Mouse (Mus musculus) lung, postnatal 0 days (tissue): Measurements from ENCODE around the gene Nfe2l3.

Experiments used
- CTCF ChIP-seq: IDR thresholded peaks from 2 replicates; pipeline ENCODE4 v1.5.1; 2016; ENCODE audit warnings: antibody characterized with exemption, mild to moderate bottlenecking
- EP300 ChIP-seq: IDR thresholded peaks from 2 replicates; pipeline ENCODE4 v1.6.1; 2016; ENCODE audit warnings: antibody characterized with exemption, mild to moderate bottlenecking, control low read depth

DNA sequence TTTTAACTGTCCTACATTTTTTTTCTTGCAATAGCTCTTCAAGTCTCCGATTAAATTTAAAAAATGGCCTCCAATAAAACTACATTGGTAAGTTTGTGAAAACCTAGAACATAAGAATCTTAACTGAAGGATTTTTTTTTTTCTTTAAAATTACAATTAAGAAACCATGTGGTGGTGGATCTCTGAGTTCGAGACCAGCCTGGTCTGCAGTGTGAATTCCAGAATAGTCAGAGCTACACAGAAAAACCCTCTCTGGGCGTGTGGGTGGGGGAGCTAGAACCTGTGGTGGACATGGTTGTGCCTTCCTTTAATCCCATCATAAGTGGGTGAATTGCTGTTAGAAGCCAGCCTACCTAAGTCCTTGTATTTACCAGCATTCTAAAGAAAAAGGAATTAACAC lies 39.3 kb downstream of the Nfe2l3 start:
- TF ChIP-seq EP300 (no peak), CTCF (no peak)
